Mouse (Mus musculus) midbrain, postnatal 0 days (tissue): Measurements from ENCODE around the gene Itpr2. TPM values are rescaled to one million over a fixed set of nuclear protein-coding genes. Genes with fewer than 3 reads are reported as not detected.

Experiments
- ATAC-seq: fragments of 200-750 bp; cut with Nextera tagmentation; 2 replicates; pipeline ENCODE4 v1.8.0; 2017; ENCODE audit warnings: moderate number of reproducible peaks, mild to moderate bottlenecking, moderate TSS enrichment, moderate library complexity; ENCODE audit not compliant: low FRiP score
- DNase-seq: peaks from one replicate; pipeline ENCODE4 v3.0.0-alpha.2; 2015; ENCODE audit warnings: low spot score
- H3K27ac ChIP-seq: fragments of 300-500 bp; sonication (generic); 2 replicates; pipeline ENCODE4 v1.5.1; 2014; ENCODE audit warnings: low read depth, mild to moderate bottlenecking, low read length, mixed read lengths
- H3K27me3 ChIP-seq: fragments of 300-500 bp; sonication (generic); 2 replicates; pipeline ENCODE4 v1.6.1; 2014; ENCODE audit warnings: low read length, control low read depth, mixed read lengths; ENCODE audit not compliant: insufficient read depth
- H3K36me3 ChIP-seq: fragments of 300-500 bp; sonication (generic); 2 replicates; pipeline ENCODE4 v1.6.1; 2014; ENCODE audit warnings: low read length, control low read depth, mixed read lengths; ENCODE audit not compliant: insufficient read depth
- H3K4me1 ChIP-seq: fragments of 300-500 bp; sonication (generic); 2 replicates; pipeline ENCODE4 v1.6.1; 2014; ENCODE audit warnings: mild to moderate bottlenecking, control low read depth, antibody characterized with exemption, low read length, mixed read lengths; ENCODE audit not compliant: insufficient read depth
- H3K4me2 ChIP-seq: fragments of 300-500 bp; sonication (generic); 2 replicates; pipeline ENCODE4 v1.6.1; 2014; ENCODE audit warnings: low read depth, mild to moderate bottlenecking, low read length, mixed read lengths; ENCODE audit not compliant: poor library complexity, severe bottlenecking
- H3K4me3 ChIP-seq: fragments of 300-500 bp; sonication (generic); 2 replicates; pipeline ENCODE4 v1.5.1; 2014; ENCODE audit warnings: low read depth, mild to moderate bottlenecking, low read length, moderate library complexity
- H3K9ac ChIP-seq: fragments of 300-500 bp; sonication (generic); replicated peaks from 2 replicates; pipeline ENCODE4 v1.6.1; 2014; ENCODE audit warnings: mild to moderate bottlenecking, low read length, moderate library complexity, mixed read lengths; ENCODE audit not compliant: poor library complexity, severe bottlenecking
- H3K9me3 ChIP-seq: fragments of 300-500 bp; sonication (generic); 2 replicates; pipeline ENCODE4 v1.6.1; 2016; ENCODE audit warnings: low read length, control low read depth
- CTCF ChIP-seq: IDR thresholded peaks from 2 replicates; pipeline ENCODE4 v1.5.1; 2016; ENCODE audit warnings: antibody characterized with exemption, mild to moderate bottlenecking
- WGBS: fragments of 180-500 bp; shearing (Covaris S2); extraction: QIAGEN DNeasy Blood & Tissue Kit; methylation state at CpG from one replicate; pipeline ENCODE4 v1.1.7; 2014; 5-methylcytosine and 5-hydroxymethylcytosine counted together
- polyA plus RNA-seq: library from polyadenylated mRNA; unstranded; fragments of >200 nt; fragmentation: Nextera tagmentation; extraction: Ambion mirVana; gene quantifications from 2 replicates; pipeline ENCODE4 v1.2.1, GENCODE M21; 2015
- total RNA-seq: library from RNA; depleted of rRNA; stranded (reverse); fragments of >200 nt; gene quantifications from 2 replicates; pipeline ENCODE4 v1.2.3, GENCODE M21; 2014

Gene Itpr2
- total and polyA plus RNA-seq, 2 experiments from 2014 or later: 9.1 to 15.9 TPM

DNA sequence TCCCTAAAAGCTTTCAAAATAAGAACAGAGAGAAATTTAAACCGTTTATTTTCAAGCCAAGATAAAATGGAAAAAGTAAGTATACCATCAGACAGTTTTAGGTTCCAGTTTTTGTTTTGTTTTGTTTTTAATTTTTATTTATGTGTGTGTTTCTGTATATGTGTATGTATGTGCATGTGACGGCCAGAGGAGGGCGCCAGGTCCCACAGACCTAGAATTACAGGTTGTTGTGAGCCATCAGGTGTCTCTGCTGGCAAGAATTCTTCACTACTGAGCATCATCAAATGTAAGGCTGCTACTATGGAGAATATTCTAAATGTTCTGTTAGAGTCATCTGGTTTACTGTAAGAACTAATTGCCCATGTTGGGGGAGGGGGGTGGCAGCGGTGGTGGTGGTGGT is 111.9 kb downstream of the Itpr2 start:
- no peak overlapping the region for H3K27ac ChIP-seq
- no peaks in the 10 kb centered on the region for H3K27me3 ChIP-seq
- peaks cover 8% of the 10 kb centered on the region for H3K4me1 ChIP-seq
- WGBS: 94% methylated on average over 4 of the region's 4 CpGs
- no peak overlapping the region for H3K4me2 ChIP-seq
- ATAC-seq (no peak), DNase-seq (no peak)
- H3K36me3 ChIP-seq: no peaks in the 10 kb centered on the region
- no peak overlapping the region for H3K4me3 ChIP-seq
- H3K9me3 ChIP-seq: no peaks in the 10 kb centered on the region
- H3K9ac ChIP-seq: no peak overlapping the region
- peak; percentile 37; the same call in 1 of the 2 replicates for TF ChIP-seq CTCF

DNA sequence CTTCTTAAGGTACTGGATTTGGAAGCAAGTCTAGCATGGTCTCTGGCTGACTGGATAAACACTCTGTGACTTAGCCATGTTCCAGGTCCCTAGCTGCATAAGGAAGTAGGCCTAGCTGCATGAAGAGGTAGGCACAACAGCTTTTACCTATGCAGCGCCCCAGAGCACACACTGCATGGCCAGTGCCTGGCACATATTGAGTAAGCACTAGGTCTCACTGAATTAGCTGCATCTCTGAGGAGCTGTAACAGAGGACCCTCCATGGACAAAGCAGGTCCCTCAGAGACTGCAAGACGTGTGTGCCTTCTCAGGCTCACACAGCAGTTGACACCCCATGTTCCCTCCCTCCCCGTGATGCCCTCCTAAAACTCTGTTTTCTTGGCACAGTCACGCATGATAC is 114.0 kb downstream of the Itpr2 start:
- H3K27ac ChIP-seq: 0 out of 2 replicates have a peak overlapping the region, but pooled peaks have one; percentile 20
- no peaks in the 10 kb centered on the region for H3K36me3 ChIP-seq
- no peaks in the 10 kb centered on the region for H3K9me3 ChIP-seq
- ATAC-seq (no peak), DNase-seq (no peak)
- 66% methylated on average over 4 of the region's 4 CpGs for WGBS
- no peaks in the 10 kb centered on the region for H3K27me3 ChIP-seq
- H3K9ac ChIP-seq: no peak overlapping the region
- H3K4me3 ChIP-seq: no peak overlapping the region
- H3K4me2 ChIP-seq: no peak overlapping the region
- no peak for TF ChIP-seq CTCF
- peaks cover 8% of the 10 kb centered on the region for H3K4me1 ChIP-seq

- WGBS: 34% methylated on average over 6 of the region's 6 CpGs
These were observed 114.8 kb downstream of the Itpr2 start for GRCm38 (mm10) chr6:146387039-146387713.

DNA sequence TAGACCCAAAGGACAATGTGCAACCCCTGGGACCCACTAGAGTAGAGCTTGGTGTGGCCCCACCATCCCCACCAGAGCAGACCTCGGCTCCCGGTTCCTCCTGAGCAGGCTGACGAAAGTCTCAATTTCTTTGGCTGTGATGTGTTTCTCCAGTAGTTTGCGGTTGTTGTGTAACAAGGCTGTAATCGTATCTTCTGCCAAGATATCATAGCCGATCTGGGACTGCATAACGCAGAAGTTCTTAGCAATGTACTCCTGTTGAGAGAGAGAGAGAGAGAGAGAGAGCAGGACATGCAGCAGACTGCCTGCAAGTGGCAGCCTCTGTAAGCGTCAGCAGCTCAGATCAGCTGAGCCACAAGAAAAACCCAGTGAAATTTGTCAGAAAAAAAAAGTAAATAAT is 122.8 kb downstream of the Itpr2 start:
- DNase-seq (no peak), ATAC-seq (no peak)
- Histone ChIP-seq H3K4me2 (no peak overlapping the region), H3K36me3 (no peaks in the 10 kb centered on the region), H3K4me1 (no peaks in the 10 kb centered on the region), H3K27ac (no peak overlapping the region), H3K27me3 (no peaks in the 10 kb centered on the region), H3K9me3 (no peaks in the 10 kb centered on the region), H3K9ac (no peak overlapping the region), H3K4me3 (no peak overlapping the region)
- WGBS: 86% methylated on average over 8 of the region's 8 CpGs
- TF ChIP-seq CTCF: no peak

More at GRCm38 (mm10) chr6:146387039-146387713, 114.8 kb downstream of the Itpr2 start:
- H3K4me1 ChIP-seq: peaks cover 8% of the 10 kb centered on the region
- H3K27ac ChIP-seq: no peak overlapping the region
- H3K4me3 ChIP-seq: no peak overlapping the region
- no peak overlapping the region for H3K4me2 ChIP-seq
- no peaks in the 10 kb centered on the region for H3K27me3 ChIP-seq
- ATAC-seq (no peak), DNase-seq (no peak)
- no peaks in the 10 kb centered on the region for H3K36me3 ChIP-seq
- no peak for TF ChIP-seq CTCF
- no peaks in the 10 kb centered on the region for H3K9me3 ChIP-seq
- no peak overlapping the region for H3K9ac ChIP-seq

- Histone ChIP-seq H3K27me3 (no peaks in the 10 kb centered on the region), H3K4me1 (no peaks in the 10 kb centered on the region), H3K4me2 (no peak overlapping the region), H3K27ac (no peak overlapping the region), H3K4me3 (no peak overlapping the region), H3K36me3 (no peaks in the 10 kb centered on the region), H3K9ac (no peak overlapping the region), H3K9me3 (no peaks in the 10 kb centered on the region)
- ATAC-seq: no peak
- 66% methylated on average over 2 of the region's 2 CpGs for WGBS
- no peak for TF ChIP-seq CTCF
- no peak for DNase-seq
These were observed 130.5 kb downstream of the Itpr2 start for GRCm38 (mm10) chr6:146371511-146371910.

- Histone ChIP-seq H3K27me3 (no peaks in the 10 kb centered on the region), H3K4me2 (no peak overlapping the region), H3K4me3 (no peak overlapping the region), H3K27ac (no peak overlapping the region), H3K9me3 (no peaks in the 10 kb centered on the region), H3K9ac (no peak overlapping the region), H3K36me3 (no peaks in the 10 kb centered on the region), H3K4me1 (no peaks in the 10 kb centered on the region)
- WGBS: 87% methylated on average over 4 of the region's 4 CpGs
- no peak for TF ChIP-seq CTCF
- DNase-seq: no peak
- ATAC-seq: no peak
These were observed 135.8 kb downstream of the Itpr2 start for GRCm38 (mm10) chr6:146366180-146366579.
